Mouse (Mus musculus): ENCODE results near the gene Gm42674. TPM values are rescaled to one million over a fixed set of nuclear protein-coding genes. Genes with fewer than 3 reads are reported as not detected.

The Gm42674 gene
- polyA plus RNA-seq (2014; fragmentation: Nextera tagmentation; extraction: Ambion mirVana), result not detected in 2 replicates

DNA sequence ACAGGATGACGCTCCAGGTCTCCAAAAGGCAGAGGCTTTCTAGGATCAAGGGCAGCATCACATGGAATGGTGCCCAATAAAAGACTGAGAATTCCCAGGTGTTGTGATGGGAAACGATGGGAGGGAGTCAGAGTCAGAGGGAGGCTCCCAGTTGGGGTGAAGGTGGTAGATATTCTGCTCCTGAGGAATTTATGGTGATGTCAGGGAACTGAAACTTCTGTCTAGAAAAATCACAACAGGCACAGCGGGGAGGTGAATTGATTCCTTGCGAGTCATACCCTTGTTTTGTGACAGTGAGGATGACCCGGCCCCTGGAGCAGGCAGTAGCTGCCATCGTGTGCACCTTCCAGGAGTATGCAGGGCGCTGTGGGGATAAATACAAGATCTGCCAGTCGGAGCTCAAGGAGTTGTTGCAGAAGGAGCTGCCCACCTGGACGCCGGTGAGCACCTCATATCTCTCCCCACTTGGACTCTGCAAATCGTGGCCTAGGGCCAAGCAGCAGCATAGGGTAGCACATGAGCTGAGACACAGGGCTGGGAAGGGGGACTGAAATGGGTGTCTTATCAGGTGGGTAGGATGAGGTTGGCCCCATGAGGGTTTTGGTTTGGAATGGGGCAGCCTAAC is at the start of gene Gm42674:
Gm42674 (plus strand) TSS at position 419 of the 625 bp plus-strand sequence.
- ATAC-seq (replicated peaks; ENCODE audit: insufficient number of reproducible peaks, low FRiP score, low TSS enrichment), result no peak

DNA sequence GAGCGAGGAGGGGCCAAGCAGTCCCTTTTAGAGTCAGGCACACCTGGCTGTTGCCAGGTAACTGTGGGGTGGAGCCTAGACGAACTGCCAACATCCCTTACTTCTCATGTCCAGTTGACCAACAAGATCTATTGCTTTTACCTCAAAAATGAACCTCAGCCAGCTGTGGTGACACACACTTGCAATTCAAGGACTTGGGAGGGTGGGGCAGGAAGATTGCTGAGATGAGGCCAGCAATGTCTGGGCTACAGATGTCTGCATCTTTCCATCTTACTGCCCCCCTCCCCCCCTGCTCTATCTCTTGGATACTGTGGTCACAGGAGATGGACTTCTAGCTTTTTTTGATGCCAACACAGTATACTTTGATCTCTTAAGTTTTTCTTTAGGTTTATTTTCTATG is 49.5 kb upstream of the Gm42674 start:
- 76% methylated on average over 2 of the region's 2 CpGs for WGBS (ENCODE audit: insufficient replicate concordance)
- Histone ChIP-seq H3K27me3 (ENCODE audit: control insufficient read depth, insufficient read depth, low read length) (no peaks in the 10 kb centered on the region), H3K9me3 (replicated peaks; ENCODE audit: control insufficient read depth, low read length) (no peaks in the 10 kb centered on the region), H3K27ac (ENCODE audit: low read depth, low read length) (no peak overlapping the region), H3K4me2 (no peak overlapping the region), H3K4me3 (ENCODE audit: low read depth, low read length) (no peak overlapping the region), H3K9ac (ENCODE audit: low read depth, low read length) (no peak overlapping the region), H3K4me1 (ENCODE audit: control insufficient read depth, insufficient read depth, low read length) (peaks cover 2% of the 10 kb centered on the region; the same call in 1 of the 2 replicates), H3K36me3 (ENCODE audit: control insufficient read depth, insufficient read depth, low read length) (no peaks in the 10 kb centered on the region)
- ATAC-seq (replicated peaks; ENCODE audit: insufficient number of reproducible peaks, low FRiP score, low TSS enrichment), result no peak

More for the DNA sequence above, at the start of gene Gm42674:
- Histone ChIP-seq H3K4me1 (ENCODE audit: control insufficient read depth, insufficient read depth, low read length) (peaks cover 5% of the 10 kb centered on the region; the same call in 1 of the 2 replicates), H3K36me3 (ENCODE audit: control insufficient read depth, insufficient read depth, low read length) (no peaks in the 10 kb centered on the region), H3K27ac (ENCODE audit: low read depth, low read length) (no peak within 1 kb of the TSS), H3K27me3 (ENCODE audit: control insufficient read depth, insufficient read depth, low read length) (no peaks in the 10 kb centered on the region), H3K9me3 (replicated peaks; ENCODE audit: control insufficient read depth, low read length) (no peaks in the 10 kb centered on the region), H3K4me2 (no peak within 1 kb of the TSS), H3K4me3 (ENCODE audit: low read depth, low read length) (no peak within 1 kb of the TSS), H3K9ac (ENCODE audit: low read depth, low read length) (no peak within 1 kb of the TSS)
- 70% methylated on average over 11 of the region's 11 CpGs for WGBS (ENCODE audit: insufficient replicate concordance)

DNA sequence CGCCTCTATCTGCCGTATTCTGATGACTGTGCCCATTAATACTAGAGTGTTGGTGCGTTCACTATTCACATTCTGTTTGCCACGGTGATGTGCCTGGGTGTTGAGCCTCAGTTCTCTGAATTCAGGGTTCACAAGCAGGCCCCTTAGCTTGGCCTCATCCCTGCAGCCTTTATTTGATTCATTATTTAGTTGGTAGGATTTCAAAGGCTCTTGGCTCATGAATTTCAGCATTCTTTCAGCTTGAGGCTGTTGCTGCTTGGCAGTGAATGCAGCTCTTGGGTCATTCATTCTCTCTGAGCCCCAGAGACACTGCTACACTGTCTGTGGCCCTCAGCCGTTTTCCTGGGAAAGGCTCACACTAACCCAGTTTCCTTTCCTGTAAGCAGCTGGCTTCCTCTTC is 45.8 kb upstream of the Gm42674 start:
- no peak overlapping the region for H3K27ac ChIP-seq (ENCODE audit: low read depth, low read length)
- no peak overlapping the region for H3K4me3 ChIP-seq (ENCODE audit: low read depth, low read length)
- H3K4me2 ChIP-seq, result no peak overlapping the region
- 64% methylated on average over 5 of the region's 5 CpGs for WGBS (ENCODE audit: insufficient replicate concordance)
- H3K9ac ChIP-seq (ENCODE audit: low read depth, low read length), result no peak overlapping the region
- no peaks in the 10 kb centered on the region for H3K36me3 ChIP-seq (ENCODE audit: control insufficient read depth, insufficient read depth, low read length)
- ATAC-seq (replicated peaks; ENCODE audit: insufficient number of reproducible peaks, low FRiP score, low TSS enrichment), result no peak
- H3K4me1 ChIP-seq (ENCODE audit: control insufficient read depth, insufficient read depth, low read length), result no peaks in the 10 kb centered on the region
- H3K27me3 ChIP-seq (ENCODE audit: control insufficient read depth, insufficient read depth, low read length), result no peaks in the 10 kb centered on the region
- no peaks in the 10 kb centered on the region for H3K9me3 ChIP-seq (replicated peaks; ENCODE audit: control insufficient read depth, low read length)

DNA sequence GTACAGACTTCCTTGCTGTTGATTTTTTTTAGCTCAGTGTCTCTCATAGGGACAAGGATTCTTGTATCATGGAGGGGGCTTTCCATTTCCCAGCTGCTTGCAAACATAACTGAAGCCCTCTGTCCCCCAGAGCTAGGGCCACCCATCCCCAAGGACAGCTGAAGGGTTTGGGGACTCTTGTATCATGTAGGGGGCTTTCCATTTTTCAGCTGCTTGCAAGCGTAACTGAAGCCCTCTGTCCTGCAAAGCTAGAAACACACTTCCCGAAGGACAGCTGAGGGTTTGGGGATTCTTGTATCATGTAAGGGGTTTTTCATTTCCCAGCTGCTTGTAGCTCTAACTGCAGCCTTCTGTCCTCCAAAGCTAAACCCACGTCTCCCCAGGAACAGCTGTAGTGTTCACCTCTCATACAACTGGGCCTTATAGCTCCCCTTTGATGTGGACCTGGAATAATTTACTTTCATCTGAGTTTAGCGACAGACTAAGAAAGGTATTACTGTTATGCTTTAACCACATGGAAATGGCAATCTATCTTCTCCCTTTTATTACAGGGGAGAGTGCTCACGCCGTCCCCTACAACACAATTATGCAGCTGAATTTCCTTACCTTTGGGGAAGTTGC is 41.6 kb upstream of the Gm42674 start, which contains the start of gene S100a3:
S100a3 (plus strand) TSS at position 571 of the 621 bp plus-strand sequence.
- Histone ChIP-seq H3K27me3 (ENCODE audit: control insufficient read depth, insufficient read depth, low read length) (peaks cover 2% of the 10 kb centered on the region; the same call in 1 of the 2 replicates), H3K9me3 (replicated peaks; ENCODE audit: control insufficient read depth, low read length) (no peaks in the 10 kb centered on the region), H3K4me2 (no peak within 1 kb of the TSS), H3K4me3 (ENCODE audit: low read depth, low read length) (no peak within 1 kb of the TSS), H3K9ac (ENCODE audit: low read depth, low read length) (no peak within 1 kb of the TSS), H3K4me1 (ENCODE audit: control insufficient read depth, insufficient read depth, low read length) (no peaks in the 10 kb centered on the region), H3K36me3 (ENCODE audit: control insufficient read depth, insufficient read depth, low read length) (no peaks in the 10 kb centered on the region), H3K27ac (ENCODE audit: low read depth, low read length) (no peak within 1 kb of the TSS)
- ATAC-seq (replicated peaks; ENCODE audit: insufficient number of reproducible peaks, low FRiP score, low TSS enrichment), result no peak
- 73% methylated on average over 6 of the region's 6 CpGs for WGBS (ENCODE audit: insufficient replicate concordance)

DNA sequence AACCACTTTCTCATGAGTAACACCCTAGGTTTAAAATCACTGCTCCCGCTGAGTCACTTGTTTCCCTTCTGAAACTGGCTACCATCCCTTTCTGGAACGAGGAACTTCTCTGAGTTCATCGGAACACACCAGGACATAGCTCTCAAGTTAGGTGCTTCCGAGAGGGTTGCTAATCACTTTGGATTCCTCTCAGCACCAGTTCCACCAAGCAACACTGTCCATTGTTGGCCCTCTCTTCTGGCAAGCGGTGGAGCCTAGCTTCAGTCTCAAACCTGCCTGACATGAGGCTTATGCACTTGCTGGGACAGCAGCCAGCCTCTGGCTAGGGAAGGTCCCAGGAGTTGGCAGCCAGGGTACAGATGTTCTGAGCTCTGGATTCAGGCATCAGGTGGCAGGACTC is 27.0 kb upstream of the Gm42674 start:
- H3K27me3 ChIP-seq (ENCODE audit: control insufficient read depth, insufficient read depth, low read length), result no peaks in the 10 kb centered on the region
- H3K4me1 ChIP-seq (ENCODE audit: control insufficient read depth, insufficient read depth, low read length), result no peaks in the 10 kb centered on the region
- H3K9me3 ChIP-seq (replicated peaks; ENCODE audit: control insufficient read depth, low read length), result no peaks in the 10 kb centered on the region
- no peak overlapping the region for H3K27ac ChIP-seq (ENCODE audit: low read depth, low read length)
- ATAC-seq (replicated peaks; ENCODE audit: insufficient number of reproducible peaks, low FRiP score, low TSS enrichment), result no peak
- H3K9ac ChIP-seq (ENCODE audit: low read depth, low read length), result no peak overlapping the region
- H3K36me3 ChIP-seq (ENCODE audit: control insufficient read depth, insufficient read depth, low read length), result no peaks in the 10 kb centered on the region
- no peak overlapping the region for H3K4me2 ChIP-seq
- WGBS (ENCODE audit: insufficient replicate concordance), result 79% methylated on average over 5 of the region's 5 CpGs
- no peak overlapping the region for H3K4me3 ChIP-seq (ENCODE audit: low read depth, low read length)

DNA sequence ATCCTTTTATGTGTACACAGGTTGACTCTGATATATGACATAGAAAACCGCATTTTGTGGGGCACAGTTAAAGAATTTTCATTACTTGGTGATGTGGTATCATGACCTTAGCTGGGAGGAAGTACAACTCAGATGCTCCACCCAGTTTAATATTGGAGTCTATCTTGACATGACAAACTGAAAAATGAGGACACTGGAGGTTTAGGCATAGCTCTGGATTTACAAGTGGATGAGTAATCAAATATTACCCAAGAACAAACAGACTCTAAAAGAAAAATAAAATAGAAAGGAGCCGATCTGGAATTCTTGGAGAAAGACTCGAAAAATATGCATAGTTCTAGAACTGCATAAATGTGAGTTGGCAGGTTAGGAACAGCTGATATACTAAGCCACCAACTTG is 26.4 kb upstream of the Gm42674 start:
- Histone ChIP-seq H3K27ac (ENCODE audit: low read depth, low read length) (no peak overlapping the region), H3K4me3 (ENCODE audit: low read depth, low read length) (no peak overlapping the region), H3K36me3 (ENCODE audit: control insufficient read depth, insufficient read depth, low read length) (no peaks in the 10 kb centered on the region), H3K27me3 (ENCODE audit: control insufficient read depth, insufficient read depth, low read length) (no peaks in the 10 kb centered on the region), H3K9ac (ENCODE audit: low read depth, low read length) (no peak overlapping the region), H3K4me1 (ENCODE audit: control insufficient read depth, insufficient read depth, low read length) (no peaks in the 10 kb centered on the region), H3K4me2 (no peak overlapping the region), H3K9me3 (replicated peaks; ENCODE audit: control insufficient read depth, low read length) (no peaks in the 10 kb centered on the region)
- 76% methylated on average over 3 of the region's 3 CpGs for WGBS (ENCODE audit: insufficient replicate concordance)
- no peak for ATAC-seq (replicated peaks; ENCODE audit: insufficient number of reproducible peaks, low FRiP score, low TSS enrichment)

DNA sequence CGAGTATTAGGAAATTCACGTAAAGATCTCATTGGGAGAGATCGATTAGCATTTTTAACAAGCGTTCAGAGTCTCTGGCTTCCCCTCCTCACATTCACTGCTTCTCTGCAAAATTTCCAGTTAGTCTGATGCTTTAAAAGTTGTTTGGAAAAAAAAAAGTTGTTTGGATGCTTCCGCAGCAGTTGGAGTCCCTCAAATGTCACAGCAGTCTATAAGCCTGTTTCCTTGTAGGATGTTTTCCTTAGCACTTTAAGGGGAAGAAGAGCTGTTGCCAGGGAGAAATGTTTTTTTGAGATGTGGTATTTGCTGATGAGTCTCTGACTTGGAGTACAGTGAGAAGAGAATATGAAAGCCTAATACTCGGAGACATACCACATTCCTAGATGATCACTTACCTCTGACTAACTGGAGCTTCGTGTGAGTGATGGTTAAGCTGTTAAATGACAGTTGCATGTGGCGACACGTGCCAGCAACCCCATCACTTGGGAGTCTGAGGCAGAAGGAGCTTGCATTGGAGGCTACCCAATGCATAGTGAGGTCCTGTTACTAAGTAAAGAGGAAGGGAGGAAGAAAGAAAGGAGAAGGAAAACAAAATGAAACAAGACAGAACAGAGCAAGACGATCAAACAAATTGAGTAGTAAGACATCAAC is 25.2 kb upstream of the Gm42674 start:
- Histone ChIP-seq H3K27ac (ENCODE audit: low read depth, low read length) (no peak overlapping the region), H3K9ac (ENCODE audit: low read depth, low read length) (no peak overlapping the region), H3K4me1 (ENCODE audit: control insufficient read depth, insufficient read depth, low read length) (no peaks in the 10 kb centered on the region), H3K4me2 (no peak overlapping the region), H3K27me3 (ENCODE audit: control insufficient read depth, insufficient read depth, low read length) (no peaks in the 10 kb centered on the region), H3K4me3 (ENCODE audit: low read depth, low read length) (no peak overlapping the region), H3K9me3 (replicated peaks; ENCODE audit: control insufficient read depth, low read length) (no peaks in the 10 kb centered on the region), H3K36me3 (ENCODE audit: control insufficient read depth, insufficient read depth, low read length) (no peaks in the 10 kb centered on the region)
- no peak for ATAC-seq (replicated peaks; ENCODE audit: insufficient number of reproducible peaks, low FRiP score, low TSS enrichment)
- 66% methylated on average over 10 of the region's 10 CpGs for WGBS (ENCODE audit: insufficient replicate concordance)

DNA sequence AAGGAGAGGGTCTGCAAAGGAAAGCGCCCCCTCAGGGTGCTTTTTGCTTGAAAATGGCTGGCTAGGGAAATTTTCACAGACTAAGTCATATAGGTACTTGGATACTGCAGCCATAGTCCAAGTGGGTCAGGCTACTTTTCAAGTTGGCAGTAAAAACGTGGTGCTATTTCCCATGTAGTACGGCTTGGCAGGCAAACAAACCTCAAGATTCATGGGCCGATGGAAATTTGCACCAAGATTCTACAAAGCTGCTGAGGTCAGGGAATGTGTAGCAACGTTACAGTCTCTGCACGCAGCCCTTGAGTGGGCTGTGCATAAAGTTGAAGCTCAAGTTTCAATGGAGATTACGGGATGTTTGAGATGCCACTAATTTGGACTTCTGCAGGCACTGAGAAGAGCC is 22.3 kb upstream of the Gm42674 start:
- 0 out of 2 replicates have a peak, but pooled peaks cover 3% of the 10 kb centered on the region for H3K4me1 ChIP-seq (ENCODE audit: control insufficient read depth, insufficient read depth, low read length)
- H3K27ac ChIP-seq (ENCODE audit: low read depth, low read length), result no peak overlapping the region
- ATAC-seq (replicated peaks; ENCODE audit: insufficient number of reproducible peaks, low FRiP score, low TSS enrichment), result no peak
- 59% methylated on average over 7 of the region's 7 CpGs for WGBS (ENCODE audit: insufficient replicate concordance)
- no peak overlapping the region for H3K9ac ChIP-seq (ENCODE audit: low read depth, low read length)
- H3K9me3 ChIP-seq (replicated peaks; ENCODE audit: control insufficient read depth, low read length), result no peaks in the 10 kb centered on the region
- H3K4me3 ChIP-seq (ENCODE audit: low read depth, low read length), result no peak overlapping the region
- no peaks in the 10 kb centered on the region for H3K27me3 ChIP-seq (ENCODE audit: control insufficient read depth, insufficient read depth, low read length)
- no peaks in the 10 kb centered on the region for H3K36me3 ChIP-seq (ENCODE audit: control insufficient read depth, insufficient read depth, low read length)
- H3K4me2 ChIP-seq, result no peak overlapping the region
